Mouse (Mus musculus) erythroblast, adult 5-6 weeks (primary cell): ENCODE results near the gene Naxe. TPM values are rescaled to one million over a fixed set of nuclear protein-coding genes. Genes with fewer than 3 reads are reported as not detected.

Experiments used
- total RNA-seq, 2 experiments: library from RNA; stranded (forward) in 1 of 2; stranded (reverse) in 1 of 2; fragments of 150-400 nt in 1 of 2; fragments of 200-764, 138-1000 nt in 1 of 2; gene quantifications; 2 replicates each; pipeline versions ENCODE4 v1.2.3 to v1.2.4; 2015 to 2017; ENCODE audit warnings: low replicate concordance in 2 of 2

Gene Naxe
- total RNA-seq, 2 experiments from 2014 or later, result 6.0 to 8.8 TPM

Other genes with a start within 250 kb of the Naxe start
- gene Pear1, start 234.2 kb downstream of the Naxe start, total RNA-seq (2015; ENCODE audit: low replicate concordance), result 0.63 and 1.9 TPM in 2 replicates
- 0.42 TPM in 1 of 2 replicates, not detected in the other for gene Pear1, start 234.2 kb downstream of the Naxe start, total RNA-seq (2017; ENCODE audit: low replicate concordance)
- not detected in 2 replicates for gene Sh2d2a, start 211.7 kb downstream of the Naxe start, total RNA-seq (2015; ENCODE audit: low replicate concordance)
- not detected in 2 replicates for gene Sh2d2a, start 211.7 kb downstream of the Naxe start, total RNA-seq (2017; ENCODE audit: low replicate concordance)
- 13.2 and 14.8 TPM in 2 replicates for gene Prcc, start 172.9 kb downstream of the Naxe start, total RNA-seq (2015; ENCODE audit: low replicate concordance)
- gene Prcc, start 172.9 kb downstream of the Naxe start, total RNA-seq (2017; ENCODE audit: low replicate concordance), result 17.4 and 17.8 TPM in 2 replicates
- 99.5 and 116 TPM in 2 replicates for gene Hdgf, start 152.2 kb downstream of the Naxe start, total RNA-seq (2015; ENCODE audit: low replicate concordance)
- 131 and 168 TPM in 2 replicates for gene Hdgf, start 152.2 kb downstream of the Naxe start, total RNA-seq (2017; ENCODE audit: low replicate concordance)
- gene Mrpl24, start 139.0 kb downstream of the Naxe start, total RNA-seq (2015; ENCODE audit: low replicate concordance), result 24.0 and 39.1 TPM in 2 replicates
- 16.0 and 23.0 TPM in 2 replicates for gene Mrpl24, start 139.0 kb downstream of the Naxe start, total RNA-seq (2017; ENCODE audit: low replicate concordance)
- 8.6 and 10.7 TPM in 2 replicates for gene Isg20l2, start 128.2 kb downstream of the Naxe start, total RNA-seq (2015; ENCODE audit: low replicate concordance)
- 5.6 and 11.6 TPM in 2 replicates for gene Isg20l2, start 128.2 kb downstream of the Naxe start, total RNA-seq (2017; ENCODE audit: low replicate concordance)
- 0.58 and 1.7 TPM in 2 replicates for gene Rrnad1, start 127.8 kb downstream of the Naxe start, total RNA-seq (2015; ENCODE audit: low replicate concordance)
- gene Rrnad1, start 127.8 kb downstream of the Naxe start, total RNA-seq (2017; ENCODE audit: low replicate concordance), result 2.4 and 3.2 TPM in 2 replicates
- gene Crabp2, start 109.8 kb downstream of the Naxe start, total RNA-seq (2015; ENCODE audit: low replicate concordance), result not detected in 2 replicates
- not detected in 2 replicates for gene Crabp2, start 109.8 kb downstream of the Naxe start, total RNA-seq (2017; ENCODE audit: low replicate concordance)
- gene Nes, start 87.4 kb downstream of the Naxe start, total RNA-seq (2015; ENCODE audit: low replicate concordance), result not detected in 2 replicates
- gene Nes, start 87.4 kb downstream of the Naxe start, total RNA-seq (2017; ENCODE audit: low replicate concordance), result 0.42 TPM in 1 of 2 replicates, not detected in the other
- gene Bcan, start 58.3 kb downstream of the Naxe start, total RNA-seq (2015; ENCODE audit: low replicate concordance), result not detected in 2 replicates
- gene Bcan, start 58.3 kb downstream of the Naxe start, total RNA-seq (2017; ENCODE audit: low replicate concordance), result not detected in 2 replicates
- gene Hapln2, start 30.9 kb downstream of the Naxe start, total RNA-seq (2015; ENCODE audit: low replicate concordance), result not detected in 2 replicates
- not detected in 2 replicates for gene Hapln2, start 30.9 kb downstream of the Naxe start, total RNA-seq (2017; ENCODE audit: low replicate concordance)
- gene Gpatch4, start 15.4 kb downstream of the Naxe start, total RNA-seq (2015; ENCODE audit: low replicate concordance), result 2.9 and 4.6 TPM in 2 replicates
- 4.7 and 7.2 TPM in 2 replicates for gene Gpatch4, start 15.4 kb downstream of the Naxe start, total RNA-seq (2017; ENCODE audit: low replicate concordance)
- not detected in 2 replicates for gene Ttc24, start 19.8 kb upstream of the Naxe start, total RNA-seq (2015; ENCODE audit: low replicate concordance)
- gene Ttc24, start 19.8 kb upstream of the Naxe start, total RNA-seq (2017; ENCODE audit: low replicate concordance), result not detected in 2 replicates
- gene Iqgap3, start 23.5 kb upstream of the Naxe start, total RNA-seq (2015; ENCODE audit: low replicate concordance), result 6.5 and 6.7 TPM in 2 replicates
- gene Iqgap3, start 23.5 kb upstream of the Naxe start, total RNA-seq (2017; ENCODE audit: low replicate concordance), result 6.8 and 25.6 TPM in 2 replicates
- gene Mef2d, start 83.9 kb upstream of the Naxe start, total RNA-seq (2015; ENCODE audit: low replicate concordance), result 38.2 and 38.7 TPM in 2 replicates
- gene Mef2d, start 83.9 kb upstream of the Naxe start, total RNA-seq (2017; ENCODE audit: low replicate concordance), result 11.3 and 19.8 TPM in 2 replicates
- gene Rhbg, start 196.2 kb upstream of the Naxe start, total RNA-seq (2015; ENCODE audit: low replicate concordance), result not detected in 2 replicates
- not detected in 2 replicates for gene Rhbg, start 196.2 kb upstream of the Naxe start, total RNA-seq (2017; ENCODE audit: low replicate concordance)
- gene Gm38392, start 228.7 kb upstream of the Naxe start, total RNA-seq (2015; ENCODE audit: low replicate concordance), result not detected in 2 replicates
- gene Gm38392, start 228.7 kb upstream of the Naxe start, total RNA-seq (2017; ENCODE audit: low replicate concordance), result not detected in 2 replicates
- 5.0 TPM in 1 of 2 replicates, not detected in the other for gene Tsacc, start 238.5 kb upstream of the Naxe start, total RNA-seq (2015; ENCODE audit: low replicate concordance)
- not detected in 2 replicates for gene Tsacc, start 238.5 kb upstream of the Naxe start, total RNA-seq (2017; ENCODE audit: low replicate concordance)
- gene Cct3, start 238.6 kb upstream of the Naxe start, total RNA-seq (2015; ENCODE audit: low replicate concordance), result 97.4 and 178 TPM in 2 replicates
- gene Cct3, start 238.6 kb upstream of the Naxe start, total RNA-seq (2017; ENCODE audit: low replicate concordance), result 48.6 and 66.1 TPM in 2 replicates